Mouse (Mus musculus): ENCODE results near the gene 9530003J23Rik.

DNA sequence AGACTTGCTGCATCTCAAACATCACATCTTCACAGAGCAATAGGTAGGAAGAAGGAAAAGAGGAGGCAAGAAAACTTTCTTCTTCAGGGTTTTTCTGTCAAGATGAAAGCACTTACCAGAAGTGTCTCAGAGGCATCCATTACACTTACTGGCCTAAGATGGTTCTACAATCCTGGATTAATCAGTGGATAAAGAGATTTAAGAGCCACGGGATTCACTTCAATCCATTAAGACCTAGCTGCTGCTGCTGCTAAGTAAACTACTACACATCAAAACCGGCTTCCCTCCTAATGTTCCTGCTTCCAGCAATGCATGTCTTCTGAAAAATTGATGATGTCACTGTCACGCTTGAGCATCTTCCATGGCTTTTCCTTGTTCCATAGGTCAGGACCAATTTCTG, 41.8 kb downstream of the 9530003J23Rik start:
- TF ChIP-seq CTCF (conservative IDR thresholded peaks at IDR 0.05; ENCODE audit: low read length) = no peak
- TF ChIP-seq POU5F1 (IDR thresholded peaks at IDR 0.05; ENCODE audit: borderline replicate concordance, low read length) = no peak
- no peak for TF ChIP-seq NANOG (IDR thresholded peaks at IDR 0.05; ENCODE audit: borderline replicate concordance, low read length)

Measured in E14TG2a.4 (cell line).